Mouse (Mus musculus) lung, adult 2 months (tissue): Measurements from ENCODE around the gene Prps1l3.

Source experiments
- CTCF ChIP-seq: fragments of 200-500 bp; IDR thresholded peaks from 2 replicates; pipeline ENCODE4 v1.5.1; 2011; ENCODE audit warnings: mild to moderate bottlenecking, low read length, control low read depth; ENCODE audit not compliant: insufficient read depth
- POLR2A ChIP-seq: fragments of 200-500 bp; IDR thresholded peaks from 2 replicates; pipeline ENCODE4 v1.6.1; 2011; ENCODE audit warnings: low read depth, mild to moderate bottlenecking, control low read depth, low read length, borderline replicate concordance; ENCODE audit errors: extremely low read depth

DNA sequence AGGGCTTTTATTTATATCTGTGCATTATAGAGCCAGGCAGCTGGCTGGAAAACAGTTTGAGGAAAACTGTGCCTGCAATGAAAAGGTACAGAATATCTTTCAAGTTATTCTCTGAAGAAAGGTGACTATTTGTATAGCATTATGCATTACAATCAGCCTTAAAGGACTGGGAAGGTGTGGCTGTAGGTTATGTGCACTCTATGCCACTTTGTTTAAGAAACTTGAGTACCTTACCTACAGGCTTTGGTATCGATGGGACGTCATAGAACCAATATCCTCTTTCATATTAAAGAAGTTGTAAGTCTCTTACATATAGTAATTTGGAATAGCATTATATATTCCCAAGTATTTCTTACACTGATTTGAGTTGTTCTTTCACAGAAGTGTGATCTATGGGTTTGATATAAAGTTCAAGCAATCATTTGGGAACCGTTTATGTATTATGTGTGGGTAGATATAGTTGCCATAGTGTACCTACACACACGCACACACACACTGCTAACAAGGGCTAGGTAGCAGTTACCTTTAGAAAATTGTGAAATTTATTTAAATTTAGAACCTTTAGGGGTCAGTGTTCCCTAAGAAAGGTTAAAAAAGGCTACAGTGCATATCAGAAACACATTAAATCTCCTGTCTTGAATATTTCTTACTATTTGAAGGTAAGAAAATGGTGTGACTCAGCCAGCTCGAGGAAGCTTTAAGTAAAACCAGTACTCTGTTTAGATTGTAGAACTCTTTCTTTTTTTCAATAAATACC lies 55.3 kb downstream of the Prps1l3 start:
- TF ChIP-seq POLR2A (no peak), CTCF (no peak)
